Mouse (Mus musculus): ENCODE data around the gene Mosmo.

Gene Mosmo

GRCm38 (mm10) chr7:120699586-120699985 lies 22.2 kb downstream of the Mosmo start:
- DNase-seq (ENCODE audit: low read depth, low spot score) = no peak

GRCm38 (mm10) chr7:120703888-120704287 lies 26.5 kb downstream of the Mosmo start:
- DNase-seq (ENCODE audit: low read depth, low spot score) = no peak

GRCm38 (mm10) chr7:120712071-120712470 lies 34.7 kb downstream of the Mosmo start:
- no peak for DNase-seq (ENCODE audit: low read depth, low spot score)

- DNase-seq (ENCODE audit: low read depth, low spot score) = no peak
Measured at GRCm38 (mm10) chr7:120713225-120713624, 35.8 kb downstream of the Mosmo start.

GRCm38 (mm10) chr7:120713951-120714350 lies 36.5 kb downstream of the Mosmo start:
- peak; percentile 76 for DNase-seq (ENCODE audit: low read depth, low spot score)

DNA sequence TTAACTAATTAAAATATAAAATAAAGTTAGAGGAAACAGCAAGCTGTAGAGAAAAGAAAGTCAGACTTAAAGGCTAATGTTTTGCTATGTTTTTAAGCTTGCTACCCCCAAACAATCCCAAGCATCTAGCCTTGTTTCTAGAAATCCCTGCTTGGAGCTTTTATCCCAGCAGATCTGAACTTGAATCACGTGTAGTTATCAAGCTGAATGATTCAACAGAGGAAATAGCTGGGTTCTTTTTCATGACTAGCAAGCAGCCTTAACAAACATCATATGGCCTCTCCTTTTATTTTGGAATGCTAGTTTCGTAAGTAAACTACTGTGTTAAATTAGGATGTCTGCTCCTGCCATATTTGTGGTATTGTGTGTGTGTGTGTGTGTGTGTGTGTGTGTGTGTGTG lies 39.8 kb downstream of the Mosmo start:
- DNase-seq (ENCODE audit: low read depth, low spot score) = no peak

DNA sequence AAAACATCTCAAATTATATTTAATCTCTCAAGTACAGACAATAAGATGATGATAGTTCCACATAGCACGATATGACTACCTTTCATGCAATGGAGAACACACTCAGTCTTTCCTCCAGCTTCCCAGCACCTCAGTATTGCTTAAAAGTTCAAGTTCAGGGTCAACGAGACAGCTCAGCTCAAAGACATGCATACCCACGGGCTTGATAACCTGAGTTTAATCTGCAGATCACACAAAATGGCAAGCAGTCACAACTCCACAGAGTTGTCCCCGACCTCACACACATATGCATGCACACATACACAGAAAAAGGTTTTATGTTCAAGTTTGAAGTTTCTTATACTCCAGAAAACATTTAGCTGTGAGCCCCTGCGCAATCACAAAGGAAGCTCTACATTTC lies 43.6 kb downstream of the Mosmo start:
- no peak for DNase-seq (ENCODE audit: low read depth, low spot score)

GRCm38 (mm10) chr7:120721456-120721855 lies 44.0 kb downstream of the Mosmo start:
- no peak for DNase-seq (ENCODE audit: low read depth, low spot score)

DNA sequence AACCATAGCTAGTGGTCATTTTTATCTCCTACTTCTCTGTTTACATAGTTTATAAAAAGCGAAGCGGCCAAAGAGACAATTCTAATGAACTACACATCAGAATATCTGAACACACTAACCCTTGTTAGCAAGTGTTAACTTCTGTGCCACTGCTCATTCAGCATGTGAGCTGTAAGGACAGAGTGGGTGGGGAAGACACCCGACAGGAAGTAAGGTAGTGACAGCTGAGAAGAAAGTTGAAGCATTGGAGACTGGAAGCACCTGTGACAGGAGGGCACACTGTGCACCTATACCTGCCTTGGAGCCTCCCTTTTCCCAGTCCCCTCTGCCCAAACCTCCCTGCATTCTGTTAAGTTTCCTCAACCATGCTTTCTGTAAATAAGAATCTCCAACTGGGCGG lies 44.6 kb downstream of the Mosmo start:
- no peak for DNase-seq (ENCODE audit: low read depth, low spot score)

GRCm38 (mm10) chr7:120722839-120723278 lies 45.4 kb downstream of the Mosmo start:
- DNase-seq (ENCODE audit: low read depth, low spot score) = no peak

DNA sequence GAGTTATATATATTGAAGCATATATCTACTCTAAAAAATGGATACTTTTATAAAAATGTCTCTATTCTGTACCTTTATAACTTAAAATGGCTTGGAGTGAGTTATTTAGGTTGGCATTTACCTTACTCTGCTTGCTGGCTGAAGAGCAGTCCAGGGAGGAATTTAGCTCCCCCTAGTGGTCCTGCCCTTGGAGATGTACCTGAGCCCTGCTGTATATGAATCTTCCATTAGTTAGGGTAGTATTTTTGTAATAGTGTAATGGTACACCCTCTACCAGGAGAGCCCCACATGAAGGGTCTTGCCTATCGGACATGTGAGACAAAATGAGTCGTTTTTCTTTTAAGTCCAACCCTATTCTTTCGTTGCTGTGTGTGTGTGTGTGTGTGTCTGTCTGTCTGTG lies 50.2 kb downstream of the Mosmo start:
- peak; percentile 58 for DNase-seq (ENCODE audit: low read depth, low spot score)

DNA sequence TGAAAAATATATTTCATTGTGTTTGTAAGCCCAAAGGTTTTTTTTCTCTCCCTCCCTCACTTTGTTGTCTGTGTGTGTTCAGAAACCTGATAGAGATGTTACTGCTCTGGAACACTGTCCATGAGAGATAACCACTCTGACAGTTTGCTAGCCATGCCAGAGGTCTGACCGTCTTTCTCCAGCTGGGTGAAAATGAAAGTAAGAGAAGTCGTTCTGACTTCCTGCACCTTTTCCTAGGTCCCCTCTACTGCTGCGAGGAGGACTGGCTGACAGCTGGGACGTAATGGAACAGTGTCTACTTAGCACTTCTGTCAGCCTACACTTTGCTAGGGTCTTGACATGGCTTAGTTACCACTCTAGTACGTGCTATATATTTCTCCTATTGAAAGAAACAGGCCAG lies 52.2 kb downstream of the Mosmo start:
- no peak for DNase-seq (ENCODE audit: low read depth, low spot score)

- DNase-seq (ENCODE audit: low read depth, low spot score) = no peak
Measured at GRCm38 (mm10) chr7:120732906-120733305, 55.5 kb downstream of the Mosmo start.

- DNase-seq (ENCODE audit: low read depth, low spot score) = no peak
Measured at GRCm38 (mm10) chr7:120739018-120739417, 61.6 kb downstream of the Mosmo start, which contains the start of gene Vwa3a. TSS of gene Vwa3a (plus strand) at chr7:120739318.

GRCm38 (mm10) chr7:120739558-120740101 lies 62.2 kb downstream of the Mosmo start:
- peak; percentile 79 for DNase-seq (ENCODE audit: low read depth, low spot score)

DNA sequence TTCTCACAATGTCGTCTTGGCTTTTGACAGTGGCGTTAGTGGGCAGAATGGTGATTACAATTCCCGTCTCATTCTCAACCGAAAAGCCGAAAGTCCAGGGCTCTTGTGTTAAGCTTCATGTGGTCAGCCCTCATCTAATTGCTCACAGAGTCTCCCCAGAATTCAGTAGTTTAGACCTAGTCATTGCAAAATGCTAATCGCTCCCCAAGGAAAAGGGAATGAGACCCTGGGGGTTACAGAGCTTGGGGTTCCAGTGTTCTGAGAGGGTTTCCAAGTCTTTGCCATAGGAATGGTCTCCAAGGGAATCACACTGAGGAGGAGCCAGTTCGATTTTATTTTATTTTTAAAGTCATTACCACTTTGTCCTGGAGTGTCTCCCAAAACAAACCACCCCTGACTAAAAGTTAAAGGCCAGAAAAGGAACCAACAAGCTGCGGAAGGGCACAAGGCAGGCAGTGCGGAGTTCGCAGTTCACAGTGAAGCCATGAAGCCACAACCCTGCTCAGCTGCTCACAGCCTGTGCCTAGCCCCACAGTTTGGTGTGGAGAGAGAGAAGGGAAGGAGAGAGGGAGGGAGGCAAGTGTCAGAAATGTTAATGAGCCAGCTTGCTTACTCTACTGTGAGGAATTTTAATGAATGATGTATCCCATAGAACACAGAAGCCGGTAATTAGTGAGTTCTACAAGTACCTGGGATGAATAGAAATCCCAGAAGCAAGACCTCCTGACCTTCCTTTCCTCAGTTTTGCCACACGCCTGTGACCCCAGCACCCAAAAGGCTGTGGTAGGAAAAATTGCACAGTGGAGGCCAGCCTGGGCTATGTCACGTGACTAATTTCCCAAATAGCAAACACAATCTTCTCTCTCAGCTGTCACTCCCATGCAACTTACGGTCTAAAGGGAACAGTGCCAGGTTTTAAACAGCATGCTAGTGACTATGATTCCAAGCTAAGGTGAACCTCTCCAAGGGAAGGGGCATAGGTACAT lies 66.2 kb downstream of the Mosmo start:
- DNase-seq (ENCODE audit: low read depth, low spot score) = no peak

DNA sequence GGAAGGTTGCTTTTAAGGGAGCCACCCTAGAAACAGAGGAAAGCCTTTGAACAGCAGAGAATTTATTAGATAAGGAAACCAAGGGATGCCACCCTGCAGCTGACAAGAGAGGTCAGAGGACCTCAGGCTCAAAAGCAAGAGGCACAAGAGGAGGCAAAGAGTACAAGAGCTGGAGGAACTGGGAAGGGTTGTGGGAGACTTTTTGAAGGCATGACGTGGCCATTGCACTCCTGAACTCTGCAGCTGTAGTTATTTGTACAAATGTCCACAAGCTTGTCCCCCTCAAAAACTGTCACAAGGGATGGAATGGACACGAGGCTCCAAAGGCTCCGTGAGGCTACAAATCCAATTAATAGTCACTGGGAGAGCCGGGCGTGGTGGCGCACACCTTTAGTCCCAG lies 67.2 kb downstream of the Mosmo start:
- no peak for DNase-seq (ENCODE audit: low read depth, low spot score)

DNA sequence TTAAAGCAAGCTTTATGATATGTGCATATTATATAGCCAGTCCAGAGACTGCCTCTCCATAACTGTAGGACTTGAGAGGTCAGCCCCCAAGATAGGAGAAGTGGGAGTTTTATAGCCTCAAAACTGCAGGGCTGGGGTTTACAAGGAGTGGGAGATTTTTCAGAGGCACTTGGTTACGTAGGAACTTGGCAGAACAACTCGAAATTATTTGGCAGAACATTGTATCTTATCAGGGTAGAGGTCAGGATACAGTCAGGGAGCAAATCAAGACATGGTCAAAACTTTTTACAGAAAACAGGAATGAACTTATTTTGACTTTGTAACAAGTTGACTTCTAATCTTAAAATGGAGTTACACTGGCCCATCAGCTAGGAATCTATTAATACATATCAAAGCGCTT lies 68.6 kb downstream of the Mosmo start:
- DNase-seq (ENCODE audit: low read depth, low spot score) = no peak

DNA sequence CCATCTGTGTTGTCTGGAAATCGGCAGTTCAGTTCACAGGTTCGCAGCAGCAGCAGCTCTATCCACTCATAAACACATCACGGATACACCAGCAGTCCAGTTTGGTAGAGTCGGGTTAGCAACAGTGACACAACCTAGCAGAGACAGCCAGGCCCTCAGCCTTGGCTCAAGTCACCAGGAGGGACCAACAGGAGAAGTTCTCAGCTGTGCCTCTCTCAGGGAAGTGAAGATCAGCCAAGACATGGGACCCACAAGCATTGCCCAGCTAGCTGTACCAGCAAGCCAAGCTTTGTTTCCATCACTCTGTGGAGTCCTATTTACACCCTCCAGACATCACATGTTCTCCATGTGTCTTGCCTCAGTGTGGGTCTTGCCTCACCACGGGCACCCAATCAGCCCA lies 69.4 kb downstream of the Mosmo start:
- DNase-seq (ENCODE audit: low read depth, low spot score) = no peak

- no peak for DNase-seq (ENCODE audit: low read depth, low spot score)
Measured at GRCm38 (mm10) chr7:120748478-120748877, 71.1 kb downstream of the Mosmo start.

DNA sequence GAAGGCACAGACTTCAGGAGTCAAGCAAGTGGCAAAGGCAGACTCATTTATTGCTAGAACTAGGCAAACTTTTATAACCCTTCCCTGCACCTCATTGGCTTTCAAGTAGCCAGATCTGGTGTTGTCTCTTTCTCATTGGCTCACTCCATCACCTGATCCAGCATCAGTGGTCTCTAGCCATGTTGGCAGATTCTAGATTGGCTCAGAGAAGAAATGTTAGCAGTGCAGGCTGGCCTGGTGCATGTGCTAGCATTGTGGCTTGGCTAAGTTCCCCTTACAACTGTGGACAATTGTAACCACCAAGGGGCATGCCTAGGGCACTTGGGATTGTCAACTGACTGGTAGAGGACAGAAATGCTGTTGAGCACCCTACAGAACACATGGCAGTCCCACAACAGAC lies 73.9 kb downstream of the Mosmo start:
- DNase-seq (ENCODE audit: low read depth, low spot score) = no peak

DNA sequence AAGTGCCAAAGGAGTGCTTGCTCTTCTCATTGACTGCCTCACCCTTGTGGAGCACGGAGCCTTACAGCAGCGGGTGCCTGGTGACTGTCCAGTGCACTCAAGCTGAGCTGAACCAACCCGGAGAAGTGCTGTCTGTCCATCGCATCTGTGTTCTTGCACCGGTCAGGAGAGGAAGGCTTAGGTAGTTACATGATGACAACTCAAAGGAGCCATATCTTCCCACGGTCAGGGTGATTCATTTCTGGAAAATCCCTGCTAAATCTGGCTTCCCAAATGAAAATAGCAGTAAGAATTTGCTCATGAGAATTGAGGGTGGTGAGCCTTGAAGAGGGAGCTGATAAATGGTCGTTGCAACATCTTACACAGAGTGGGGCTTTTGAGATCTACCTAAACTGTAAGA lies 74.5 kb downstream of the Mosmo start:
- no peak for DNase-seq (ENCODE audit: low read depth, low spot score)

DNA sequence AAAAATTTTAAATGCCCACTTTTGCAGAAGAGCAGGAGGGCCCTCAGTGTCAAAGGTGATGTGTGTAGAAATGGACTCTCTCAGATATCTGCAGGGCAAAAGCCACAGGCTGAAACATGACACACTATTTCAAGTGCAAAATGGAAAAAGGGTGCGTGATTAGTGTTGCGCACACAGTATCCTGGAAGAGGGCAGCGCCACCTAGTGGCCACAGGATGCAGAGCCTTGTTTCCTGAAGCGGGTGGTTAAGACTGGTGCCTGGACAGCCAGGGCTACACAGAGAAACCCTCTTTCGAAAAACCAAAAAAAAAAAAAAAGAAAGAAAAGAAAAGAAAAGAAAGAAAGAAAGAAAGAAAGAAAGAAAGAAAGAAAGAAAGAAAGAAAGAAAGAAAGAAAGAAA lies 77.3 kb downstream of the Mosmo start:
- peak; percentile 83 for DNase-seq (ENCODE audit: low read depth, low spot score)
